Mouse (Mus musculus): ENCODE measurements around the gene Aacs. TPM values are rescaled to one million over a fixed set of nuclear protein-coding genes. Genes with fewer than 3 reads are reported as not detected.

Aacs gene
- polyA plus RNA-seq, 1 experiment from 2014 or later, result 42.7 TPM

DNA sequence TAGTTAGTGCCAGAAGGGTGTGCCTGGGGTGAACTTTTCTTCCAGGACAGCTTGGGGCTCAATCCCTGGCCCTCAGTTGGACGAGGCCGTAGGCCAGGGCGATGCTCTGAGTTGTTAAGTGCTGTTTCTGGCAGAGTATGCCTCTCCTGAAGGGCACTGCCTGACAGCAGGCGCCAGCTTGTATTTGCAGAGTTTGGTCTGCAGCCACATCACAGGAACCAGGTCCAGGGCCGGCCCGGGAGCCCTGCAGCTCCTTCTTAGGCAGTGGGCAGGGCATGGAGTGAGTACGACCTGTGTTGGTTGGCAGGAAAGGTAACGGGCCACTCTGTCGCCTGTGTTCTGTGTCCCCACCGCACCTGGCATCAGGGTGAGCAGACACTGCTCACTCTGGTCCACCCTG lies 15.5 kb downstream of the Aacs start:
- H3K36me3 ChIP-seq (ENCODE audit: insufficient read depth), result peaks cover 33% of the 10 kb centered on the region; the same call in 1 of the 2 replicates
- H3K9ac ChIP-seq, result no peak overlapping the region
- no peaks in the 10 kb centered on the region for H3K9me3 ChIP-seq (ENCODE audit: low read depth, low read length)
- H3K27me3 ChIP-seq (ENCODE audit: insufficient read depth, low read length), result no peaks in the 10 kb centered on the region
- 89% methylated on average over 10 of the region's 10 CpGs for WGBS
- ATAC-seq (ENCODE audit: insufficient read depth) (no peak), DNase-seq (no peak)
- H3K4me3 ChIP-seq (ENCODE audit: low read depth, low read length), result no peak overlapping the region
- TF ChIP-seq CTCF (IDR thresholded peaks at IDR 0.05; ENCODE audit: low read depth), result no peak
- H3K4me1 ChIP-seq (ENCODE audit: insufficient read depth), result no peaks in the 10 kb centered on the region
- H3K4me2 ChIP-seq, result no peak overlapping the region
- H3K27ac ChIP-seq (ENCODE audit: low read depth), result no peak overlapping the region

- Histone ChIP-seq H3K9me3 (ENCODE audit: low read depth, low read length) (no peaks in the 10 kb centered on the region), H3K4me3 (ENCODE audit: low read depth, low read length) (no peak overlapping the region), H3K9ac (no peak overlapping the region), H3K4me2 (no peak overlapping the region), H3K27ac (ENCODE audit: low read depth) (no peak overlapping the region), H3K4me1 (ENCODE audit: insufficient read depth) (no peaks in the 10 kb centered on the region), H3K36me3 (ENCODE audit: insufficient read depth) (peaks cover 33% of the 10 kb centered on the region; the same call in 1 of the 2 replicates), H3K27me3 (ENCODE audit: insufficient read depth, low read length) (no peaks in the 10 kb centered on the region)
- 69% methylated on average over 17 of the region's 17 CpGs for WGBS
- DNase-seq, result no peak
- no peak for TF ChIP-seq CTCF (IDR thresholded peaks at IDR 0.05; ENCODE audit: low read depth)
- ATAC-seq (ENCODE audit: insufficient read depth), result no peak
These were observed 16.9 kb downstream of the Aacs start for GRCm38 (mm10) chr5:125492379-125493092.

GRCm38 (mm10) chr5:125493093-125493423 lies 17.4 kb downstream of the Aacs start:
- Histone ChIP-seq H3K9ac (no peak overlapping the region), H3K4me1 (ENCODE audit: insufficient read depth) (no peaks in the 10 kb centered on the region), H3K27ac (ENCODE audit: low read depth) (no peak overlapping the region), H3K9me3 (ENCODE audit: low read depth, low read length) (no peaks in the 10 kb centered on the region), H3K27me3 (ENCODE audit: insufficient read depth, low read length) (no peaks in the 10 kb centered on the region), H3K4me3 (ENCODE audit: low read depth, low read length) (no peak overlapping the region), H3K4me2 (no peak overlapping the region), H3K36me3 (ENCODE audit: insufficient read depth) (peaks cover 30% of the 10 kb centered on the region; the same call in 1 of the 2 replicates)
- no peak for ATAC-seq (ENCODE audit: insufficient read depth)
- no peak for TF ChIP-seq CTCF (IDR thresholded peaks at IDR 0.05; ENCODE audit: low read depth)
- DNase-seq, result no peak
- WGBS, result 71% methylated on average over 5 of the region's 5 CpGs

GRCm38 (mm10) chr5:125495655-125496054 lies 20.0 kb downstream of the Aacs start:
- no peak overlapping the region for H3K4me3 ChIP-seq (ENCODE audit: low read depth, low read length)
- H3K9ac ChIP-seq, result no peak overlapping the region
- no peaks in the 10 kb centered on the region for H3K4me1 ChIP-seq (ENCODE audit: insufficient read depth)
- H3K27ac ChIP-seq (ENCODE audit: low read depth), result no peak overlapping the region
- WGBS, result 85% methylated on average over 10 of the region's 10 CpGs
- no peak overlapping the region for H3K4me2 ChIP-seq
- DNase-seq, result no peak
- peaks cover 18% of the 10 kb centered on the region; the same call in 1 of the 2 replicates for H3K36me3 ChIP-seq (ENCODE audit: insufficient read depth)
- TF ChIP-seq CTCF (IDR thresholded peaks at IDR 0.05; ENCODE audit: low read depth), result no peak
- no peak for ATAC-seq (ENCODE audit: insufficient read depth)
- no peaks in the 10 kb centered on the region for H3K27me3 ChIP-seq (ENCODE audit: insufficient read depth, low read length)
- H3K9me3 ChIP-seq (ENCODE audit: low read depth, low read length), result no peaks in the 10 kb centered on the region

- TF ChIP-seq CTCF (IDR thresholded peaks at IDR 0.05; ENCODE audit: low read depth), result peak; percentile 69
- H3K27me3 ChIP-seq (ENCODE audit: insufficient read depth, low read length), result no peaks in the 10 kb centered on the region
- no peaks in the 10 kb centered on the region for H3K9me3 ChIP-seq (ENCODE audit: low read depth, low read length)
- WGBS, result 69% methylated on average over 12 of the region's 12 CpGs
- H3K4me3 ChIP-seq (ENCODE audit: low read depth, low read length), result no peak overlapping the region
- peak; percentile 75 for DNase-seq
- H3K36me3 ChIP-seq (ENCODE audit: insufficient read depth), result peaks cover 17% of the 10 kb centered on the region; the same call in 1 of the 2 replicates
- no peak overlapping the region for H3K9ac ChIP-seq
- no peak overlapping the region for H3K4me2 ChIP-seq
- no peaks in the 10 kb centered on the region for H3K4me1 ChIP-seq (ENCODE audit: insufficient read depth)
- H3K27ac ChIP-seq (ENCODE audit: low read depth), result no peak overlapping the region
- peak; percentile 35; the same call in 1 of the 2 replicates for ATAC-seq (ENCODE audit: insufficient read depth)
These were observed 22.4 kb downstream of the Aacs start for GRCm38 (mm10) chr5:125497821-125498600.

- no peak overlapping the region for H3K9ac ChIP-seq
- 87% methylated on average over 6 of the region's 6 CpGs for WGBS
- no peak overlapping the region for H3K27ac ChIP-seq (ENCODE audit: low read depth)
- no peak overlapping the region for H3K4me2 ChIP-seq
- H3K4me1 ChIP-seq (ENCODE audit: insufficient read depth), result no peaks in the 10 kb centered on the region
- no peaks in the 10 kb centered on the region for H3K9me3 ChIP-seq (ENCODE audit: low read depth, low read length)
- peaks cover 31% of the 10 kb centered on the region; the same call in 1 of the 2 replicates for H3K36me3 ChIP-seq (ENCODE audit: insufficient read depth)
- TF ChIP-seq CTCF (IDR thresholded peaks at IDR 0.05; ENCODE audit: low read depth), result no peak
- no peaks in the 10 kb centered on the region for H3K27me3 ChIP-seq (ENCODE audit: insufficient read depth, low read length)
- no peak overlapping the region for H3K4me3 ChIP-seq (ENCODE audit: low read depth, low read length)
- DNase-seq (no peak), ATAC-seq (ENCODE audit: insufficient read depth) (no peak)
These were observed 25.9 kb downstream of the Aacs start for GRCm38 (mm10) chr5:125501505-125501904.

- Histone ChIP-seq H3K4me3 (ENCODE audit: low read depth, low read length) (no peak overlapping the region), H3K9me3 (ENCODE audit: low read depth, low read length) (no peaks in the 10 kb centered on the region), H3K27ac (ENCODE audit: low read depth) (no peak overlapping the region), H3K27me3 (ENCODE audit: insufficient read depth, low read length) (no peaks in the 10 kb centered on the region), H3K9ac (no peak overlapping the region), H3K4me2 (no peak overlapping the region), H3K4me1 (ENCODE audit: insufficient read depth) (no peaks in the 10 kb centered on the region), H3K36me3 (ENCODE audit: insufficient read depth) (peaks cover 34% of the 10 kb centered on the region; the same call in 1 of the 2 replicates)
- DNase-seq (no peak), ATAC-seq (ENCODE audit: insufficient read depth) (no peak)
- no peak for TF ChIP-seq CTCF (IDR thresholded peaks at IDR 0.05; ENCODE audit: low read depth)
- WGBS, result 63% methylated on average over 3 of the region's 3 CpGs
These were observed 26.6 kb downstream of the Aacs start for GRCm38 (mm10) chr5:125502186-125502585.

All from lung, embryonic 14.5 days (tissue).